Mouse (Mus musculus): Measurements from ENCODE around the gene Tada2b.

DNA sequence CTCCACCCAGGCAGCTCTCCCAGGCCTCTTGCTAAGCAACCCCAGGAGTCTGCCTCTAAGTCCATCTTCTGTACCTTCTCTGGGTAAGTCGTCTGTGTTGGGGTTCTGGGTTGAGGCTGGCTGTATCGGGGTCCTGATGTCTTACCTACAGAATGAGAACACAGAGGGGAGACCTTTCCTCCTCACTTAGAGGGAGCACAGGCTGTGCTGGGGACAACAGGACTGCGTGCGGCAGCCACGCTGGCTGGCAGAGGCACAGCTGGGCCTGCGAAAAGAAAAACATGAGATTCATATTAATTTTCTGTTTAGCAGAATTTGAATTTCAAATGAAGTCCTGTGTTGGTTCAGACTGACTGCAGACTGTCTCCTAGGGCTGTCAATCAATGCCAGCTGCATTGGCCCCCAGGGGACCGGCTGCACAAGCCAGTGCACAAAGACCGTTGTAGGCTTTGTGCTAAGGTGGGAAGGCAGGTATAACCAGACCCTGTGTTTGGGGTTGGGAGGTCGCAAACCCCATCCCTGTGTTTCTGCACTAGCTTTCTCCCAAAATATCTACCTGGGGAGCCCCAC lies 49.6 kb downstream of the Tada2b start:
- TF ChIP-seq HCFC1 (IDR thresholded peaks at IDR 0.05; ENCODE audit: borderline replicate concordance, insufficient read depth, low read length) (no peak), MAFK (IDR thresholded peaks at IDR 0.05; ENCODE audit: insufficient read depth, low read depth, low read length) (no peak), CHD2 (IDR thresholded peaks at IDR 0.05; ENCODE audit: low read depth, low read length) (no peak), ZNF384 (IDR thresholded peaks at IDR 0.05; ENCODE audit: low read depth, low read length) (no peak), ZC3H11A (IDR thresholded peaks at IDR 0.05; ENCODE audit: borderline replicate concordance, low read depth, low read length) (no peak)
